Mouse (Mus musculus): ENCODE results near the gene Sult5a1.

GRCm38 (mm10) chr8:123113908-123114469 lies 44.1 kb downstream of the Sult5a1 start:
- TF ChIP-seq CTCF (IDR thresholded peaks at IDR 0.05; ENCODE audit: insufficient read depth, low read depth, low read length) (no peak), POLR2A (IDR thresholded peaks at IDR 0.05; ENCODE audit: insufficient read depth, low read depth, low read length) (no peak)
